Mouse (Mus musculus) layer of hippocampus, adult 11-12 months (tissue): ENCODE results near the gene Ndufa9.
A peak's percentile ranks its signal among the peaks of the same experiment; 100 is the strongest.

Experiments
- DNase-seq: peaks from one replicate; pipeline ENCODE4 v3.0.0; 2022; ENCODE audit warnings: low spot score

Ndufa9 gene

GRCm38 (mm10) chr6:126848712-126849704 is at the start of gene Ndufa9:
Ndufa9 (minus strand) TSS chr6:126849136.
- DNase-seq: peak; percentile 95

GRCm38 (mm10) chr6:126877118-126877517 is 28.2 kb upstream of the Ndufa9 start:
- no peak for DNase-seq

- DNase-seq: no peak
Observed at GRCm38 (mm10) chr6:126852881-126853280, 3.9 kb upstream of the Ndufa9 start, which contains the start of gene Akap3. Akap3 (plus strand) TSS chr6:126853098.

- no peak for DNase-seq
Observed at GRCm38 (mm10) chr6:126836628-126837027, 12.3 kb downstream of the Ndufa9 start.

GRCm38 (mm10) chr6:126823087-126823486 is 25.8 kb downstream of the Ndufa9 start:
- peak; percentile 24 for DNase-seq

- no peak for DNase-seq
Observed at GRCm38 (mm10) chr6:126816338-126816737, 32.6 kb downstream of the Ndufa9 start.

- DNase-seq: no peak
Observed at GRCm38 (mm10) chr6:126815206-126815750, 33.7 kb downstream of the Ndufa9 start.

GRCm38 (mm10) chr6:126811481-126811880 is 37.5 kb downstream of the Ndufa9 start:
- DNase-seq: no peak

- no peak for DNase-seq
Observed at GRCm38 (mm10) chr6:126808561-126808960, 40.4 kb downstream of the Ndufa9 start.

GRCm38 (mm10) chr6:126808134-126808533 is 40.8 kb downstream of the Ndufa9 start:
- peak; percentile 11 for DNase-seq

GRCm38 (mm10) chr6:126806783-126807182 is 42.2 kb downstream of the Ndufa9 start:
- DNase-seq: no peak

- DNase-seq: peak; percentile 31
Observed at GRCm38 (mm10) chr6:126802946-126803345, 46.0 kb downstream of the Ndufa9 start.

- no peak for DNase-seq
Observed at GRCm38 (mm10) chr6:126794751-126795150, 54.2 kb downstream of the Ndufa9 start.

- DNase-seq: no peak
Observed at GRCm38 (mm10) chr6:126793689-126794088, 55.2 kb downstream of the Ndufa9 start.

- peak; percentile 70 for DNase-seq
Observed at GRCm38 (mm10) chr6:126791964-126792363, 57.0 kb downstream of the Ndufa9 start.

- no peak for DNase-seq
Observed at GRCm38 (mm10) chr6:126791488-126791887, 57.4 kb downstream of the Ndufa9 start.

- no peak for DNase-seq
Observed at GRCm38 (mm10) chr6:126788863-126789262, 60.1 kb downstream of the Ndufa9 start.

GRCm38 (mm10) chr6:126784206-126784605 is 64.7 kb downstream of the Ndufa9 start:
- DNase-seq: no peak

- DNase-seq: no peak
Observed at GRCm38 (mm10) chr6:126783651-126784066, 65.3 kb downstream of the Ndufa9 start.

GRCm38 (mm10) chr6:126783056-126783455 is 65.9 kb downstream of the Ndufa9 start:
- no peak for DNase-seq

GRCm38 (mm10) chr6:126777889-126778288 is 71.0 kb downstream of the Ndufa9 start:
- DNase-seq: no peak

GRCm38 (mm10) chr6:126773873-126774272 is 75.1 kb downstream of the Ndufa9 start:
- peak; percentile 43 for DNase-seq

- DNase-seq: peak; percentile 71
Observed at GRCm38 (mm10) chr6:126772326-126772725, 76.6 kb downstream of the Ndufa9 start.
